Mouse (Mus musculus): ENCODE data around the gene Rab40c. TPM values are rescaled to one million over a fixed set of nuclear protein-coding genes. Genes with fewer than 3 reads are reported as not detected.

The Rab40c gene
- 14.9 and 20.0 TPM in 2 replicates for polyA plus RNA-seq (2015; fragmentation: Nextera tagmentation; extraction: Ambion mirVana)

DNA sequence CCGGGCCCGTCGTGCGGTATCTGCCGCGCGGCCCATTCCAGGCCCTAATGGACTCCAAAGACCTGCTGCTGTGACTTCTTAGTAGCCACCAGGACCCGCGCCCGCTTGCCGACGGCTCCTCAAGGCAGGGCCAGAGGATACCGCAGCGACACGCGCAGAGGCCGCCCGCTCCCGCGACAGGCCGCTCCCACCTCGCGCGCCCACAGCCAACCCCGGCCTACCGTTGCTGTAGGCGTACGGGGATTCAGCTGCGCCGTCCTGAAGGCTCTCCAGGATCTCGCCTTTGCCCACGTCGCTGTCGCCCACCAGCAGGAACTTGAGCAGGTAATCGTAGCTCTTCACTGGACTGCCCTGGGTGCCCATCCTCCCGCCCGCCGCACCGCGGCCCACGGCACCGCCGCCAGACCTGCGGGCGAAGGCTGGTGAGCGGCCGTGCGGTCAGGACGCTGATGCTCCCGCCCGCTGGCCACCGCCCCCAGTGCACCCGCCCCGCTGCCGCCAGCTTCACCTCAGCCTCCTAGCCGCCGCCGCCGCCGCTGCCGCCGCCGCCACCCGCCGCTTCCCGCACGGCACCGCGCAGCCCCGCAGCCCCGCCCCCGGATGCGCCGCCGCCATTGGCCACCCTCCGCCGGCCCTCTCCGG, at the start of gene Rab40c:
Rab40c (minus strand) TSS at position 584 of the 642 bp plus-strand sequence.
- DNase-seq (ENCODE audit: low spot score), result peak; percentile 56

DNA sequence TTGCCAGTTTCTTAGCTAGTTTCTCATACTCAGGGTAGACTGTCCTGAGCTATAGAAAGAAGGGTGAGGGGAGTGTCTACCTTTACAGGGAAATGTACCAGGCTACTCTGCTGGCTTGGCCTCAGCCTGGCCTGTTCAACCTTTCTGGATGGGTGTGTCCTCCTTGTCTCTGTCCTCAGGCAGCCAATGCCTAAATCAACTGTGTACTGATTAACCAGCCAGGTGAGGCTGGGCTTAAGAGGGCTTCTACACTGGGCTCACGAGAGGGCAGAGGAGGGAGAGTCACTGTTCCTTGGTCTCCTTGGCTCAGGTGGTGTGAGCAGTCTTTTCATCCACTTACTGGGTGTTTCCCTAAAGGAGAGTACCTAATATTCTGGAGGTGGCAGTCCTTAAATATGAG, 48.6 kb upstream of the Rab40c start:
- DNase-seq (ENCODE audit: low spot score), result no peak

DNA sequence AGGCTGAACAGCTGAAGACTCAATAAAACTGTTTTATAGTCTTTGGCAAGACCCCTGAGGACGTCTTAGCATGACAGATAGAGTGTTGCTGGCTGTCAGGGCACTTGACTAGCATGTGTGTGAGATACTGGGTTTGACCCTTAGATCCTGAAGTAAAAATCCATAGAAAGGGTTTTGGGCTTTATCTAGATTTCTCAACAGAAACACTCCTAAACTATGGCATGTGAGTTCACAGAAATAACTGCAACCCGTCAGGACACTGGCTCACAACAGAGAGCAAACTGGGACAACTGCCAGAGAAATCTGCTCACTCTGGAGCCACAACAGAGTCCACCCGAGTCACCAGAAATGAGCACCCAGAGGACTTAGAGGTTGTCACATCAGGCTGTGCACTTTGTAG, 48.1 kb upstream of the Rab40c start:
- DNase-seq (ENCODE audit: low spot score), result no peak

DNA sequence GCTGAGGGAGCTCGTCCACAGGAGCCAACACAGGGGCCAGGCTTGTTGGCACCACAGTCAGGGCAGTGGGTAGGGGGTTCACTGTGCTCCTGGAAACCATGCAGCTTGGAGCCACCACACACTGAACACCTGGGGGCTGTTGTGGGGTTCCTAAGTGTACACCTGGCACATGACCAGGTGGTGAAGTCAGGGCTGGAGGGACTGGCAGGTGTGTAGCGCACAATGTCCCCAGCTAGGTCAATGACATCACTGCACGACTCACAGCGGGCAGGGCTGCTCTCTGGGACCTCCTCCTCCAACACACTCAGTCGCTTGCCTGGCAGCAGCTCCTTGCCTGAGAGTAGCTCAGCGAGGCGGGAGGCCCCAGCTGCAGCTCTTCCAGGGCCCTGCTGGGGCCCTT, 44.7 kb upstream of the Rab40c start:
- DNase-seq (ENCODE audit: low spot score), result no peak

- no peak for DNase-seq (ENCODE audit: low spot score)
Observed at GRCm38 (mm10) chr17:25962413-25962905, 42.9 kb upstream of the Rab40c start.

DNA sequence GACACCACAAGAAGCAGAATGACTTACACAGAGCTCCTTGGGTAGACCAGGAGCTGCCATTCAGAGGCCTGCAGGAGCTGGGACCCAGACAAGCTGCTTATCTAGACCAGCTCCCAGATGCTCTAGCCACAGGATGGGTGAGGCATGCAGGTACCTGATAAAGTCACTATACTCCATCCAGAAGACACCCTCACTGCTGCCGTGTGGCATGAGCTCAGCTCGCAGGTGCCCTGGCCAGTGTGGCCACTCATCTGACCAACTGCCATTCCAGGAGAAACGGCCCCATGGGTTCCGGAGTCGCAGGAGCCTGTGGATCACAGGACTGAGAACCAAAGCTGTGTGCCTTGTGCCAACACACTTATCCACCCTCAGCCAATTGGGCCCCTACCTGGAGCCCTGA, 42.0 kb upstream of the Rab40c start:
- no peak for DNase-seq (ENCODE audit: low spot score)

DNA sequence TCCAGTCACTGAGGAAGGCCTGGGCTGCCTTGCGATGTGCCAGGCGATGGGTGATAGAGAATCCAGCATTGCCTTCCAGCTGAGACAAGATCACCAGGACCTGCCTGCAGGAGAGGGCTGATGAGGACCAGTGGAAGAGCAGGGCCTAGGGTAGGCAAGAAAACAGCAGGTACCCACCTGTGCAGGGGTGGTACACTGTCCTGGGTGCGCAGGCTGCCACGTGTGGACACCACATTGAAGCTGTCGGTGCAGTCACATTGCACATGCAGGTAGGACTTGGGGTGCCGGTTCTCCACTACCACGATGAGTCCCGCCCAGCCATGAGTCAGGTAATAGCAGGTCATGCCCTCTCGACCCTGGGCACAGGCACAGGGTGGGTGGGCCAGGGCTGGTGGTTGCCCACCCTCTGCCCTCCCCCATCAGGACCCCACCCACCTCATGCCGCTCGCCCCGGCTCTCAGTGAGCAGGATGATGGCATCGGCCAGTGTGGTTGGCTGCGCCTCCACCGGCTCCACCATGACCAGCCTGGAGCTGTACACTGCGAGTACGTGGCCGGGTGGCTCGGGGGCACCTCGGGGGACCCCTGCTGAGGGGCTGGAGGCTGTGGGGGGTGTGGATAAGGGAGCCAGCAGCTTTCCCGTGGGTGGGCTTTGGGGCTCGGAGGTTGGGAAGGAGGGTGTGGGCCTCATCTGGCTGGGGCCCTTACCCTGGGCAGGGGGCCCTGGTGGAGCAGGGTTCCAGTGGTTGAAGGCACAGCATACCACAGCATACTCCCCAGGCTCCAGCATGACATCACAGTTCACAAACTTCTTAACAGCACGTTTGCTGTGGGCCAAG, 40.3 kb upstream of the Rab40c start:
- DNase-seq (ENCODE audit: low spot score), result no peak

DNA sequence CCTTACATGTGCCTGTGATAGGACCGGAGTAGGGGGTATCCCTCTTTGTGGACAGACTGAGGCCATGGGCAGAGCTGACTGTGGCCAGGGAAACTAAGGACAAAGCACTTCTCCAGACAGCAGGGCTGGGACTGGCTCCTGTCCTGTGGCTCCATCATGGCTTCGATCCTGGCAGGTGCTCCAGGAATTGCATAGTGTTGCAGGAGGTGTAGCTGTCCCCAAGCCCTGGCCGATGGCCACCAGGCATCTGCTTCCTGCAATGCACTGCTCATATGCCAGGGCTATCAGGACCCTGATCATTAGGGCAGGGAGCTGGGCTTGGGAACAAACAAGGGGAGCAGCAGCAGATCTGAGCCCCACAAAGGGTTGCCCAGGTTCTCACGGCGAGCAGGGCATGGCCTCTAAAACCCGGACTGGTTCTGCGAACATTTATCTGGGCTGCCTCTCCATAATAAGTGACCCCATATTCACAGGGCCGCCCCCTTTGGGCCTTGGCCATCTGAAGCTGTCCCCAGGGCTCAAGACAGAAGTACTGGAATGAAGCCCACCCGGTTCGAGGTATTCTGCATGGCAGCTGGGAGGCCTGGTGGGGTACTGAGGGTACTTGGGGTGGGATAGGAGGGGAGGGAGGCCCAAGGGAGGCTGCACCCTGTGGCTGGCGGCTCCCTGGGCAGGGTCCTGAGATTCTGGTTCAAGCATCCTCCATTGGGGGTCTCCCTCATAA, 39.4 kb upstream of the Rab40c start:
- no peak for DNase-seq (ENCODE audit: low spot score)

DNA sequence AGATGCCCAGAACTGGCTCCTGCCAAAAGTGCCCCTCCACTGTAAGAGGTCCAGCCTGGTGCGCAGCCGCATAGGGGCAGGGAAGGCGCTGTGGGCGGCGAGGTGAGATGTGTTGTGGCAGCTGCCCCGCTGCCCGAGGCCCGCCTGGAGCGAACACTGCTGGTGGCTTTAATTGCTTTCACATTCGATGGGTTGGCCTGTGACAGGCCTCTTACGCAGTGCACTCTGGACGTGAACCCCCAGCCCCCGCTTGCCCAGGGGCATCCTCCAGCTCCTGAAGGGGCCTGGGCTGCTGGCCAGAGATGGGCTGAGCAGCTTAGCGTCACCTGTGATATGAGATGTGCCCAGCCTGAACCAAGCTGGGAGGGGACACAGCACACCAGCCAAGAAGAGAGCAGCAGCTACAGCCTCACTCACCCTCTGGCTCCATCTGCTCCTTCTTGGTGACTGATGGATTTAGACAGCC, 38.1 kb upstream of the Rab40c start:
- DNase-seq (ENCODE audit: low spot score), result no peak

- DNase-seq (ENCODE audit: low spot score), result no peak
Observed at GRCm38 (mm10) chr17:25956631-25957030, 37.1 kb upstream of the Rab40c start.

DNA sequence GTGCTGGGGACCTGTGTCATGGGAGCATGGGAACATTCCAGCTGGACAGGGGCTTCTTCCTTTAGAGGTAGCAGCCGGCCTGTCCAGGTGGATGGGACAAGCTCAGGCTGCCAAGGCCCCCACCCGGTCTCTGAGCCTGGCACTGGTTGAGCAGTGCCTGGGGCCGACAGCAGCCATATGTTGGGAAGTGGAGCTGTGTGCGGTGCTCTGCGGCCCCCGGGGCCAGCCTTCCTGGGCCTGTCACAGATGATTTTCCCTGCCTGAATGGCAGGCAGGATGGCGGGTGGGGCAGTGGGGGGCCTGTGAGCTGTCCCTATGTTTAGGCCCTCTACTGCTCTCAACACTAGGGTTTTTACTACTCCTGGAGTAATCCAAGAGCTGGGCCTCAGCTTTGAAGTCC, 36.7 kb upstream of the Rab40c start:
- no peak for DNase-seq (ENCODE audit: low spot score)

- no peak for DNase-seq (ENCODE audit: low spot score)
Observed at GRCm38 (mm10) chr17:25955736-25956135, 36.2 kb upstream of the Rab40c start.

DNA sequence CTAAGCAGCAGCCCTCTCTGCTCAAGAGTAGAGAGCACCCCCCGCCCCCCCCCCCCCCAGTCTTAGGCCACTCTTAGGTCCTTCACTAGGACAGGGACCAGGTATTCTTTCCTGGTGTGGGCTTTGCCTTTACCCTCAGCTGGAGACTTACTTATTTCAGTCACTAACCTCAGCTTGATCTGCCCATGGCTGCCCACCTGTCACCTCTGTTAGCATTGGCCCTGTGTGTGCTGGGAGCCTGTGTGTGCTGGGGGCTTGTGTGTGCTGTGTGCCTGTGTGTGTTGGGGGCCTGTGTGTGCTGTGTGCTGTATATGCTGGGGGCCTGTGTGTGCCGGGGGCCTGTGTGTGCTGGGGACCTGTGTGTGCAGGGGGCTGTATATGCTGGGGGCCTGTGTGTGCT, 35.1 kb upstream of the Rab40c start:
- DNase-seq (ENCODE audit: low spot score), result no peak

GRCm38 (mm10) chr17:25953161-25953560, 33.6 kb upstream of the Rab40c start:
- no peak for DNase-seq (ENCODE audit: low spot score)

GRCm38 (mm10) chr17:25951803-25952623, 32.5 kb upstream of the Rab40c start, which contains the start of gene A930017K11Rik:
TSS of gene A930017K11Rik (minus strand) at chr17:25952565.
- no peak for DNase-seq (ENCODE audit: low spot score)

GRCm38 (mm10) chr17:25951225-25951802, 31.8 kb upstream of the Rab40c start:
- no peak for DNase-seq (ENCODE audit: low spot score)

GRCm38 (mm10) chr17:25950706-25951105, 31.2 kb upstream of the Rab40c start:
- no peak for DNase-seq (ENCODE audit: low spot score)

GRCm38 (mm10) chr17:25949981-25950380, 30.5 kb upstream of the Rab40c start:
- no peak for DNase-seq (ENCODE audit: low spot score)

GRCm38 (mm10) chr17:25948051-25948450, 28.5 kb upstream of the Rab40c start:
- no peak for DNase-seq (ENCODE audit: low spot score)

DNA sequence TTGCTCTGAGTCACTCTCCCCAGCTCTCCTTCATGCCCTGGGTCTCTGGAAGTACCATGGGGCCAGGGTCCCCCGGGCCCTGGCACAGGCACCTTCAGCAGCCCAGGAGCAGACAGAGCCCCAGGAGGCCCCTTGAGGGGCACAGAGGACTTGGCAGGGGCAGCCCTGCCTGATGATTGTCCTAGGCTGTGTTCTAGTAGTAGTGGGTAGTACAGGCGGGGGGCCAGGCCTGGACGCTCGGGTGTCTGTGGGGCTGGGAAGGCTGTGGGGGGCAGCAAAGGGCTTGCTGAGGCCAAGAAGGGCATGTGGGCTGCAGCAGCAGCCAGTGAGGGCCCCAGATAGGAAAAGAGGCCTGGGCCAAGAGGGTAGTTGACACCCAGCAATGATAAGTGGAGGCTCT, 28.0 kb upstream of the Rab40c start:
- DNase-seq (ENCODE audit: low spot score), result no peak
